Mouse (Mus musculus) MEL (cell line): ENCODE data around the gene Pou4f2. TPM values are rescaled to one million over a fixed set of nuclear protein-coding genes. Genes with fewer than 3 reads are reported as not detected.

Experiments used
- DNase-seq: peaks from one replicate; pipeline ENCODE4 v3.0.0; 2011; ENCODE audit warnings: low read depth, low spot score
- H3K27ac ChIP-seq: 2 replicates; pipeline ENCODE4 v1.5.1; 2012; ENCODE audit warnings: low read depth, mild to moderate bottlenecking, control low read depth, low read length, moderate library complexity; ENCODE audit not compliant: control insufficient read depth
- H3K27me3 ChIP-seq, 2 experiments: fragments of 150-350 bp in 1 of 2; sonication (generic) in 1 of 2; 2 replicates each; pipeline ENCODE4 v1.6.1; 2012; ENCODE audit warnings: low read length in 2 of 2, mild to moderate bottlenecking in 2 of 2, improper control_type of control experiment in 1 of 2, moderate library complexity in 1 of 2; ENCODE audit not compliant: insufficient read depth in 2 of 2, control insufficient read depth in 1 of 2
- H3K36me3 ChIP-seq, 2 experiments: 2 replicates each; pipeline ENCODE4 v1.6.1; 2012 to 2014; ENCODE audit warnings: low read length in 2 of 2, improper control_type of control experiment in 1 of 2, inconsistent platforms in 1 of 2, mild to moderate bottlenecking in 1 of 2; ENCODE audit not compliant: insufficient read depth in 2 of 2, control insufficient read depth in 1 of 2
- H3K4me1 ChIP-seq, 2 experiments: fragments of 150-350 bp in 1 of 2; sonication (generic) in 1 of 2; 2 replicates each; pipeline ENCODE4 v1.6.1; 2012; ENCODE audit warnings: low read length in 2 of 2, improper control_type of control experiment in 1 of 2, mild to moderate bottlenecking in 1 of 2; ENCODE audit not compliant: insufficient read depth in 2 of 2, control insufficient read depth in 1 of 2
- H3K4me3 ChIP-seq, 2 experiments: fragments of 150-350 bp in 1 of 2; sonication (generic) in 1 of 2; 2 replicates each; pipeline ENCODE4 v1.5.1; 2012; ENCODE audit warnings: low read depth in 2 of 2, low read length in 2 of 2, mild to moderate bottlenecking in 2 of 2, moderate library complexity in 2 of 2, control low read depth in 1 of 2, improper control_type of control experiment in 1 of 2; ENCODE audit not compliant: control insufficient read depth in 1 of 2, insufficient read depth in 1 of 2
- H3K79me2 ChIP-seq: 2 replicates; pipeline ENCODE4 v1.6.1; 2012; ENCODE audit warnings: mild to moderate bottlenecking, low read length, moderate library complexity; ENCODE audit not compliant: control insufficient read depth, poor library complexity, insufficient read depth
- H3K9ac ChIP-seq: 2 replicates; pipeline ENCODE4 v1.6.1; 2012; ENCODE audit warnings: low read depth, mild to moderate bottlenecking, control low read depth, low read length, moderate library complexity; ENCODE audit not compliant: control insufficient read depth, poor library complexity, severe bottlenecking
- H3K9me3 ChIP-seq: fragments of 150-350 bp; sonication (generic); replicated peaks from 2 replicates; pipeline ENCODE4 v1.6.1; 2012; ENCODE audit warnings: mild to moderate bottlenecking, low read length, improper control_type of control experiment, moderate library complexity; ENCODE audit not compliant: insufficient read depth
- BHLHE40 ChIP-seq: IDR thresholded peaks from 2 replicates; pipeline ENCODE4 v1.6.1; 2012; ENCODE audit warnings: low read depth, mild to moderate bottlenecking, inconsistent platforms, low read length, improper control_type of control experiment, borderline replicate concordance
- CHD2 ChIP-seq: IDR thresholded peaks from 2 replicates; pipeline ENCODE4 v1.6.1; 2011; ENCODE audit warnings: low read length, improper control_type of control experiment
- E2F4 ChIP-seq: IDR thresholded peaks from 2 replicates; pipeline ENCODE4 v1.6.1; 2011; ENCODE audit warnings: low read depth, low read length, improper control_type of control experiment, borderline replicate concordance
- EP300 ChIP-seq, 2 experiments: IDR thresholded peaks; 2 replicates each; pipeline ENCODE4 v1.6.1; 2011; ENCODE audit warnings: improper control_type of control experiment in 2 of 2, low read length in 2 of 2, low read depth in 1 of 2, mild to moderate bottlenecking in 1 of 2
- ETS1 ChIP-seq: IDR thresholded peaks from 2 replicates; pipeline ENCODE4 v1.6.1; 2012; ENCODE audit warnings: low read depth, mild to moderate bottlenecking, inconsistent platforms, low read length, improper control_type of control experiment, moderate library complexity
- GATA1 ChIP-seq: IDR thresholded peaks from 2 replicates; pipeline ENCODE4 v1.6.1; 2011; ENCODE audit warnings: low read depth, low read length, improper control_type of control experiment
- JUND ChIP-seq: IDR thresholded peaks from 2 replicates; pipeline ENCODE4 v1.6.1; 2011; ENCODE audit warnings: low read depth, mild to moderate bottlenecking, improper control_type of control experiment, low read length
- MAFK ChIP-seq: IDR thresholded peaks from 2 replicates; pipeline ENCODE4 v1.6.1; 2011; ENCODE audit warnings: low read depth, mild to moderate bottlenecking, low read length, improper control_type of control experiment, borderline replicate concordance
- MAX ChIP-seq: IDR thresholded peaks from 2 replicates; pipeline ENCODE4 v1.6.1; 2011; ENCODE audit warnings: low read length, improper control_type of control experiment
- MAZ ChIP-seq: IDR thresholded peaks from 2 replicates; pipeline ENCODE4 v1.6.1; 2012; ENCODE audit warnings: low read depth, mild to moderate bottlenecking, inconsistent platforms, low read length, improper control_type of control experiment
- MEF2A ChIP-seq: IDR thresholded peaks from 2 replicates; pipeline ENCODE4 v1.6.1; 2014; ENCODE audit warnings: low read depth, mild to moderate bottlenecking, inconsistent platforms, low read length, improper control_type of control experiment; ENCODE audit not compliant: poor library complexity, insufficient replicate concordance, severe bottlenecking; ENCODE audit errors: extremely low read depth
- MXI1 ChIP-seq: IDR thresholded peaks from 2 replicates; pipeline ENCODE4 v1.6.1; 2011; ENCODE audit warnings: mild to moderate bottlenecking, low read depth, low read length, improper control_type of control experiment
- MYB ChIP-seq: IDR thresholded peaks from 2 replicates; pipeline ENCODE4 v1.6.1; 2011; ENCODE audit warnings: mild to moderate bottlenecking, low read depth, low read length, improper control_type of control experiment
- NELFE ChIP-seq: IDR thresholded peaks from 2 replicates; pipeline ENCODE4 v1.6.1; 2011; ENCODE audit warnings: low read depth, low read length, improper control_type of control experiment
- POLR2A ChIP-seq, 2 experiments: IDR thresholded peaks; 2 replicates each; pipeline ENCODE4 v1.6.1; 2011 to 2012; ENCODE audit warnings: low read length in 2 of 2, mild to moderate bottlenecking in 2 of 2, control low read depth in 1 of 2, improper control_type of control experiment in 1 of 2, low read depth in 1 of 2, moderate library complexity in 1 of 2; ENCODE audit not compliant: control insufficient read depth in 1 of 2, insufficient read depth in 1 of 2, poor library complexity in 1 of 2
- RAD21 ChIP-seq: IDR thresholded peaks from 2 replicates; pipeline ENCODE4 v1.6.1; 2011; ENCODE audit warnings: mild to moderate bottlenecking, low read depth, low read length, improper control_type of control experiment
- RCOR1 ChIP-seq: IDR thresholded peaks from 2 replicates; pipeline ENCODE4 v1.6.1; 2012; ENCODE audit warnings: low read depth, mild to moderate bottlenecking, inconsistent platforms, low read length, improper control_type of control experiment
- SIN3A ChIP-seq: IDR thresholded peaks from 2 replicates; pipeline ENCODE4 v1.6.1; 2012; ENCODE audit warnings: low read length, improper control_type of control experiment, inconsistent platforms
- TAL1 ChIP-seq: IDR thresholded peaks from 2 replicates; pipeline ENCODE4 v1.6.1; 2012; ENCODE audit warnings: mild to moderate bottlenecking, inconsistent platforms, low read length, moderate library complexity, mixed read lengths
- TCF12 ChIP-seq: IDR thresholded peaks from 2 replicates; pipeline ENCODE4 v1.6.1; 2014; ENCODE audit warnings: low read depth, mild to moderate bottlenecking, inconsistent platforms, low read length, improper control_type of control experiment, moderate library complexity
- USF1 ChIP-seq: IDR thresholded peaks from 2 replicates; pipeline ENCODE4 v1.6.1; 2014; ENCODE audit warnings: low read depth, mild to moderate bottlenecking, inconsistent platforms, low read length, improper control_type of control experiment, moderate library complexity
- USF2 ChIP-seq, 2 experiments: IDR thresholded peaks; 2 replicates each; pipeline ENCODE4 v1.6.1; 2011 to 2012; ENCODE audit warnings: improper control_type of control experiment in 2 of 2, low read length in 2 of 2, borderline replicate concordance in 1 of 2, inconsistent platforms in 1 of 2, low read depth in 1 of 2, mild to moderate bottlenecking in 1 of 2; ENCODE audit not compliant: insufficient read depth in 1 of 2
- ZC3H11A ChIP-seq: IDR thresholded peaks from 2 replicates; pipeline ENCODE4 v1.6.1; 2012; ENCODE audit warnings: low read depth, mild to moderate bottlenecking, inconsistent platforms, low read length, improper control_type of control experiment
- ZKSCAN1 ChIP-seq: IDR thresholded peaks from 2 replicates; pipeline ENCODE4 v1.6.1; 2012; ENCODE audit warnings: low read depth, mild to moderate bottlenecking, inconsistent platforms, low read length, improper control_type of control experiment, moderate library complexity
- ZMIZ1 ChIP-seq: IDR thresholded peaks from 2 replicates; pipeline ENCODE4 v1.6.1; 2012; ENCODE audit warnings: low read depth, mild to moderate bottlenecking, inconsistent platforms, low read length, improper control_type of control experiment, moderate library complexity
- ZNF384 ChIP-seq: IDR thresholded peaks from 2 replicates; pipeline ENCODE4 v1.6.1; 2012; ENCODE audit warnings: low read depth, mild to moderate bottlenecking, inconsistent platforms, low read length, improper control_type of control experiment
- polyA plus RNA-seq, 2 experiments: library from polyadenylated mRNA; stranded (reverse) in 1 of 2; unstranded in 1 of 2; fragments of >175 nt in 1 of 2; fragments of >200 nt in 1 of 2; gene quantifications; 2 replicates each; pipeline versions ENCODE4 v1.2.1 to v1.2.4; 2012; ENCODE audit warnings: low replicate concordance in 2 of 2, low read depth in 1 of 2; ENCODE audit not compliant: insufficient read length in 2 of 2, insufficient read depth in 1 of 2, missing spikeins in 1 of 2
- total RNA-seq: library from RNA; depleted of rRNA; stranded (reverse); fragments of 300-350 nt; gene quantifications from 2 replicates; pipeline ENCODE4 v1.2.3, GENCODE M21; 2012

Pou4f2 gene
- total and polyA plus RNA-seq, 3 experiments = not detected

GRCm38 (mm10) chr8:78433318-78433717, 3.1 kb downstream of the Pou4f2 start:
- H3K27me3 ChIP-seq = no peaks in the 10 kb centered on the region

GRCm38 (mm10) chr8:78432451-78432850, 4.0 kb downstream of the Pou4f2 start:
- H3K4me1 ChIP-seq = no peaks in the 10 kb centered on the region
- no peak overlapping the region for H3K27ac ChIP-seq
- no peaks in the 10 kb centered on the region for H3K36me3 ChIP-seq
- H3K27me3 ChIP-seq = no peaks in the 10 kb centered on the region
- H3K79me2 ChIP-seq = no peaks in the 10 kb centered on the region
- TF ChIP-seq TAL1 = no peak
- no peak for TF ChIP-seq CHD2
- no peak for TF ChIP-seq MAZ
- TF ChIP-seq USF2 (IDR thresholded peaks at IDR 0.05; ENCODE audit: borderline replicate concordance in 1 of 2, insufficient read depth in 1 of 2, low read depth in 1 of 2, low read length in 2 of 2) = no peak
- TF ChIP-seq RAD21 = no peak
- TF ChIP-seq ZMIZ1 = no peak
- no peak for TF ChIP-seq MAFK
- no peak for TF ChIP-seq MXI1
- TF ChIP-seq NELFE = no peak
- TF ChIP-seq ETS1 = no peak
- TF ChIP-seq USF1 = no peak
- TF ChIP-seq TCF12 = no peak
- no peak for TF ChIP-seq POLR2A (IDR thresholded peaks at IDR 0.05; ENCODE audit: control insufficient read depth in 1 of 2, insufficient read depth in 1 of 2, low read depth in 1 of 2, low read length in 2 of 2, poor library complexity in 1 of 2)
- TF ChIP-seq RCOR1 = no peak
- TF ChIP-seq JUND = no peak
- no peak for TF ChIP-seq E2F4
- no peak for TF ChIP-seq MEF2A
- H3K9me3 ChIP-seq = no peaks in the 10 kb centered on the region
- no peak overlapping the region for H3K9ac ChIP-seq
- H3K4me3 ChIP-seq = no peak overlapping the region
- DNase-seq = no peak

More at GRCm38 (mm10) chr8:78433318-78433717, 3.1 kb downstream of the Pou4f2 start:
- H3K36me3 ChIP-seq = no peaks in the 10 kb centered on the region
- DNase-seq = no peak
- H3K27ac ChIP-seq = no peak overlapping the region
- no peaks in the 10 kb centered on the region for H3K79me2 ChIP-seq
- H3K9me3 ChIP-seq = no peaks in the 10 kb centered on the region
- no peaks in the 10 kb centered on the region for H3K4me1 ChIP-seq
- no peak overlapping the region for H3K9ac ChIP-seq
- no peak overlapping the region for H3K4me3 ChIP-seq
- TF ChIP-seq POLR2A (IDR thresholded peaks at IDR 0.05; ENCODE audit: control insufficient read depth in 1 of 2, insufficient read depth in 1 of 2, low read depth in 1 of 2, low read length in 2 of 2, poor library complexity in 1 of 2) = no peak
- no peak for TF ChIP-seq BHLHE40
- TF ChIP-seq ZMIZ1 = no peak
- no peak for TF ChIP-seq NELFE
- no peak for TF ChIP-seq ZKSCAN1
- TF ChIP-seq ZC3H11A = no peak
- TF ChIP-seq MAZ = no peak
- TF ChIP-seq SIN3A = no peak
- no peak for TF ChIP-seq MYB
- no peak for TF ChIP-seq GATA1
- TF ChIP-seq ZNF384 = no peak
- no peak for TF ChIP-seq EP300 (IDR thresholded peaks at IDR 0.05; ENCODE audit: low read depth in 1 of 2, low read length in 2 of 2)
- TF ChIP-seq MAX = no peak
- TF ChIP-seq, all 39 proteins: peak for 0
